Mouse (Mus musculus) forebrain, embryonic 12.5 days (tissue): ENCODE results near the gene 1700020D05Rik. TPM values are rescaled to one million over a fixed set of nuclear protein-coding genes. Genes with fewer than 3 reads are reported as not detected.
A peak's percentile ranks its signal among the peaks of the same experiment; 100 is the strongest.

Source experiments
- ATAC-seq: fragments of 200-750 bp; cut with Nextera tagmentation; 2 replicates; pipeline ENCODE4 v1.8.0; 2017; ENCODE audit warnings: moderate TSS enrichment; ENCODE audit not compliant: low FRiP score
- H3K27ac ChIP-seq: fragments of 300-500 bp; sonication (generic); 2 replicates; pipeline ENCODE4 v1.5.1; 2016; ENCODE audit warnings: mild to moderate bottlenecking
- H3K27me3 ChIP-seq: fragments of 300-500 bp; sonication (generic); 2 replicates; pipeline ENCODE4 v1.6.1; 2016; ENCODE audit warnings: mild to moderate bottlenecking
- H3K36me3 ChIP-seq: fragments of 300-500 bp; sonication (generic); replicated peaks from 2 replicates; pipeline ENCODE4 v1.6.1; 2016; ENCODE audit warnings: mild to moderate bottlenecking
- H3K4me1 ChIP-seq: fragments of 300-500 bp; sonication (generic); 2 replicates; pipeline ENCODE4 v1.6.1; 2016
- H3K4me2 ChIP-seq: fragments of 300-500 bp; sonication (generic); 2 replicates; pipeline ENCODE4 v1.6.1; 2016; ENCODE audit warnings: mild to moderate bottlenecking, moderate library complexity
- H3K4me3 ChIP-seq: fragments of 300-500 bp; sonication (generic); replicated peaks from 2 replicates; pipeline ENCODE4 v1.5.1; 2016; ENCODE audit warnings: mild to moderate bottlenecking
- H3K9ac ChIP-seq: fragments of 300-500 bp; sonication (generic); 2 replicates; pipeline ENCODE4 v1.6.1; 2016; ENCODE audit warnings: mild to moderate bottlenecking
- H3K9me3 ChIP-seq: fragments of 300-500 bp; sonication (generic); 2 replicates; pipeline ENCODE4 v1.6.1; 2016
- WGBS: fragments of 180-500 bp; shearing (Covaris S2); methylation state at CpG from one replicate; pipeline ENCODE4 v1.1.7; 2016; 5-methylcytosine and 5-hydroxymethylcytosine counted together
- polyA plus RNA-seq: library from polyadenylated mRNA; unstranded; fragments of >200 nt; fragmentation: Nextera tagmentation; extraction: Ambion mirVana; gene quantifications from 2 replicates; pipeline ENCODE4 v1.2.1, GENCODE M21; 2016

Gene 1700020D05Rik
- polyA plus RNA-seq, 1 experiment from 2014 or later = 0.26 TPM

DNA sequence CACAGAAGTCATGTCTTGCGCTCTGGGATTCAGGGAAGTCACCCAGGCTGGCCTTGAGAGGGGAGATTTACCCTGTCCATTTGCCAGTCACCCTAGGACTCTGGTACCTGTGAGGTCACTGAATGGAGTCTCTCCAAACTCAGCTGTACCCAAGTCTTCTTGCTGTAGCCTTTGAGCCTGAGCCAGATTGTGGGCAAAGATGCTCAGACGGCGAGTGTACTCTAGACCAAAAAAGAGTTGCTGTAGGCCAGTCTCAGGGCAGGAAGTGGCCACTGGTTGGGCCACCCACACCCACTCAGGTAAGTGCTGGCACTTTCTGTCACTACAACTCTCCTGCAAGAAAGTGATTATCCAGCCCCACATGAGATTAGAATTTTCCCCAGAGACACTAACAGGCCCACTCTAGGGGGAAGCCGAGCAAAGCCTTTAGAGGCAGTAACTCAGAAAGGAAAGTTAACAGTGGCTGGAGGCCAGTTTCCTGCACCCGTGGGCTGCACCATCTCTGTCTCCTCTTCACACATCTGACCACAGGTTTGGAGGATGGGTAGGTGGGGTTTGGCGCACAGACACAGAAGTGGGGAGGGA is 36.6 kb downstream of the 1700020D05Rik start:
- no peaks in the 10 kb centered on the region for H3K9me3 ChIP-seq
- peaks cover 49% of the 10 kb centered on the region for H3K36me3 ChIP-seq
- no peak overlapping the region for H3K27ac ChIP-seq
- no peak overlapping the region for H3K9ac ChIP-seq
- no peak for ATAC-seq
- H3K4me3 ChIP-seq = no peak overlapping the region
- H3K4me1 ChIP-seq = peaks cover 21% of the 10 kb centered on the region
- H3K4me2 ChIP-seq = no peak overlapping the region
- H3K27me3 ChIP-seq = no peaks in the 10 kb centered on the region
- WGBS = 91% methylated on average over 6 of the region's 6 CpGs

DNA sequence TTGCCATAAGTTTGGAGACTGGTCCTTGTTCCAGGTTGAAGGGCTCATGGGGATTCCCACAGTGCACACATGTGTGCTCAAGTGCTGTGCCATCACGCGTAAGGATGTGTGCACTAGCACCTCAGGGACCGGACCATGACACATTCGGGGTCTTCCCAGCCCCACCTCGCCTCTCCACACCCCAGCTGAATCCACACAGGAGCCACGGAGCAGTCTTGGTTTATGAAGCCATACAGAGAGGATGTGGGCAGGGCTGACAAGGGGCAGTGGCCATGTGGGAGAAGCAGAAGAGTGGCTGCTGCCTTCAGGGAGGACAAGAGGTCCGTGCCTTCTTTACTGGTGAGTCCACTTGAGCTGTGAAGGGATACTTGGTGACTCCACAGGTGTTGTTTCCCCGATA is 38.5 kb downstream of the 1700020D05Rik start:
- no peaks in the 10 kb centered on the region for H3K27me3 ChIP-seq
- H3K4me3 ChIP-seq = no peak overlapping the region
- 94% methylated on average over 8 of the region's 8 CpGs for WGBS
- H3K4me2 ChIP-seq = 0 out of 2 replicates have a peak overlapping the region, but pooled peaks have one; percentile 40
- peaks cover 30% of the 10 kb centered on the region for H3K4me1 ChIP-seq
- no peak overlapping the region for H3K27ac ChIP-seq
- no peak overlapping the region for H3K9ac ChIP-seq
- H3K9me3 ChIP-seq = no peaks in the 10 kb centered on the region
- H3K36me3 ChIP-seq = peaks cover 52% of the 10 kb centered on the region
- ATAC-seq = no peak

DNA sequence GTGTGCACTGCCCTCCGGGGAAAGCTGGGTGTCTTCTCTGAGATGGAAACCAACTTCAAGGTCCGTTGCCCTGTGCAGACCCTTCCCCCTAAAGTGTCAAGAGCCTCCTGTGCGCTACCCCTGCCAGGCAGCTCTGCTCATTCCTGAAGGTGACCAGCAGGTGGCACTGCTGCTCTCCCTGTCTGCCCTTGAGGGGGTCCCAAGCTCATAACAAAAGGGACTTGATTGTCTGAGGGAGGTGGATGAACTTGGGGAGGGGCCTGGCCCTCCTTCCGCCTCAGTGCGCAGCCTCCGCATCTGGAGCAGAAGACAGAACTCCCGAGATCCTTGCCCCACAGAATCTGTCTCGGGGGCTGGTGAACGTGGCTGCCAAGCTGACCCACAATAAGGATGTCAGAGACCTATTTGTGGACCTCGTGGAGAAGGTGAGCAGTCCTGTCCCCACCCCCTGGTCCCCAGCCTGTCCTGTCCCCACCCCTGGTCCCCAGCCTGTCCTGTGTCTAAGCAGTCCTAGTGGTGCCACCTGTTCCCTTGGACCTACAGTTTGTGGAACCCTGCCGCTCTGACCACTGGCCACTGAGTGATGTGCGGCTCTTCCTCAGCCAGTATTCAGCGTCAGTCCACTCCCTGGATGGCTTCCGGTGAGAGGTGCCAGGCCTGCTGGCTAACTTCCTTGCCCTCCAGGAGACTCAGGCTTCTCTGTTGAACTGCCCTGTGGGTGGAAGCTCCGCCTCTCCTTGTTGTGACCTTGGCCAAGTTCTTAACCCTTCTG is 39.6 kb downstream of the 1700020D05Rik start:
- H3K9ac ChIP-seq = peak overlapping the region; percentile 36
- peaks cover 33% of the 10 kb centered on the region for H3K4me1 ChIP-seq
- H3K4me2 ChIP-seq = peak overlapping the region; percentile 40
- H3K27me3 ChIP-seq = peaks cover 5% of the 10 kb centered on the region
- H3K27ac ChIP-seq = peak overlapping the region; percentile 5
- peaks cover 52% of the 10 kb centered on the region for H3K36me3 ChIP-seq
- H3K4me3 ChIP-seq = peak overlapping the region; percentile 28
- peak; percentile 59 for ATAC-seq
- H3K9me3 ChIP-seq = no peaks in the 10 kb centered on the region
- 44% methylated on average over 15 of the region's 15 CpGs for WGBS

DNA sequence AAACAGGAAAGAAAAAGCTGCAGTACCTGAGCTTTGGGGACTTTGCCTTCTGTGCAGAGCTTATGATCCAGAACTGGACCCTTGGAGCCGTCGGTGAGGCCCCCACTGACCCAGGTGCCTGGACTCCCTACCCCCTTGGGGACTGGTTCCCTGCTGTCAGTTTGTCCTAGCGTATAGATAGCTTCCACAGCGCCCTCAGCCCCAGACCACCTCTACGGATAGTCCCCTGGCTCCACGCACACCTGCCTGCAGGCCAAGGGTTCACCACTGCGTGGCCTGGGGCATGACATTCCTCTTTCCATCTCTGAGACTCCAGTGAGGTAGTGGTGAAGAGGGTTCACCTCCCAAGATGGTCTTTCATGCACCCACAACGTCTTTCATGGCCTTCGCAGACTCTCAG is 40.4 kb downstream of the 1700020D05Rik start:
- Histone ChIP-seq H3K9me3 (no peaks in the 10 kb centered on the region), H3K4me2 (no peak overlapping the region), H3K4me3 (no peak overlapping the region), H3K4me1 (peaks cover 33% of the 10 kb centered on the region), H3K27ac (no peak overlapping the region), H3K36me3 (peaks cover 52% of the 10 kb centered on the region), H3K9ac (no peak overlapping the region), H3K27me3 (peaks cover 12% of the 10 kb centered on the region)
- no peak for ATAC-seq
- WGBS = 91% methylated on average over 9 of the region's 9 CpGs

DNA sequence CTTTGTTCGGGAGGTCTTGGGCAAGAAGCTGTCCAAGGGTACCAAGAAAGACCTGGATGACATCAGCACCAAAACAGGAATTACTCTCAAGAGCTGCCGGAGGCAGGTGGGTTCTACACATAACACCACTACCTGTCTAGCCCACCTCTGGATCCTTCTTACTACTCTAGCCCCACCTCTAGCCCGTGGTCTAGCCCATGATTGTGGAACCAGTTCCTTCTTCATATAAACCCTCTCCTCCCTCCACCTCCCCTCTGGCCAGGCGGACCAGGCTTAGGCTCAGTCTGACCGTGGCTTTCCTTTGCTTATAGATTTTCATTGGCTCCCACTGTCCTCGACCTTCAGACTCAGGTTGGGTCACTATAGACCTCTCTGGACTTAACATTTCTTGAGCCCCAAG is 42.2 kb downstream of the 1700020D05Rik start:
- H3K9ac ChIP-seq = 0 out of 2 replicates have a peak overlapping the region, but pooled peaks have one; percentile 79
- peak overlapping the region; percentile 90 for H3K4me2 ChIP-seq
- ATAC-seq = no peak
- WGBS = 89% methylated on average over 6 of the region's 6 CpGs
- H3K4me3 ChIP-seq = peak overlapping the region; percentile 75
- H3K9me3 ChIP-seq = no peaks in the 10 kb centered on the region
- H3K27ac ChIP-seq = no peak overlapping the region
- peaks cover 35% of the 10 kb centered on the region for H3K36me3 ChIP-seq
- H3K27me3 ChIP-seq = peaks cover 14% of the 10 kb centered on the region
- H3K4me1 ChIP-seq = peaks cover 46% of the 10 kb centered on the region

DNA sequence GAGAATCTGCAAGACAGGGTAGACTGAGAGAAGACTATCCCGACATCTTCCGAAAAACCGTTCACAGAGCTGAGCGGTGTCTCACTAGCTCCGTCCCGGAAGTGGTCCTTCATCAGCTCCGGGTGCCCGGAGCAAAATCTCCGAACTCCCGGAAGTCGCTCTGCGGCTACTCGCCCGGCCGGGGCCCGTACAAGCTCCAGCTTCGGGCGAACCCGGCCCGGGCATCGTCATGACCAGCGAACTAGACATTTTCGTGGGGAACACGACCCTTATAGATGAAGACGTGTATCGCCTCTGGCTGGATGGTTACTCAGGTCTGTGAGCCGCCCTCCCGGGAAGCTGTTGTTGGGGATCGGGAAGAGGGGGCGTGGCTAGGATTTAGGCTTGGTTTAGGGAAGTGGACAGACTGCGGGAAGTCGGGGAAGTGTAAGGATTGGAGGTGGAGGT is 43.1 kb downstream of the 1700020D05Rik start, which contains the start of gene Fibp:
Gene Fibp (plus strand): TSS at position 151 of the 447 bp plus-strand sequence.
- Histone ChIP-seq H3K4me1 (peaks cover 55% of the 10 kb centered on the region), H3K27me3 (peaks cover 15% of the 10 kb centered on the region), H3K4me2 (peak within 1 kb of the TSS; percentile 90), H3K4me3 (peak within 1 kb of the TSS; percentile 75), H3K36me3 (peaks cover 25% of the 10 kb centered on the region), H3K27ac (peak within 1 kb of the TSS; percentile 71), H3K9me3 (no peaks in the 10 kb centered on the region), H3K9ac (peak within 1 kb of the TSS; percentile 79)
- ATAC-seq = peak; percentile 60
- under 1% methylated on average over 32 of the region's 32 CpGs for WGBS

DNA sequence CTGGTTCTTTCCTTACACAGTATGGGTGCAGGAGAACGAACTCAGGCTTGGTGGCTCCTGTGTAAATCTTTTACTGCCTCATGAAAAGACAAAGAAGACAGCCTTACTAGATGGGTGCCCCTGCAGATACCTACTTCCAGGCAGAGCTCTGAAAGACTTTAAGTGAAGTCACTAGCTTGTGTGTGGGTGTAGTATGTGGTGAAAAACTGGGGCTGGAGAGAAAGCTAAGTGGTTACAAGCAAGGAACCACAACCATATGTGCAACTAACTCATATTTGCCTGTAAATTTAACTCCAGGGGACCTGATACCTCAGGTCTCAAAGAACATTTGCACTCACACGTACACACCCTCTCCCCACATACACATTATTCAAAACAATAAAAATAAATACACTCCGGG is 43.7 kb downstream of the 1700020D05Rik start:
- H3K27ac ChIP-seq = no peak overlapping the region
- H3K4me3 ChIP-seq = peak overlapping the region; percentile 75
- 32% methylated on average over 3 of the region's 3 CpGs for WGBS
- ATAC-seq = no peak
- peak overlapping the region; percentile 79 for H3K9ac ChIP-seq
- H3K27me3 ChIP-seq = peaks cover 18% of the 10 kb centered on the region
- H3K4me2 ChIP-seq = peak overlapping the region; percentile 90
- peaks cover 61% of the 10 kb centered on the region for H3K4me1 ChIP-seq
- peaks cover 20% of the 10 kb centered on the region for H3K36me3 ChIP-seq
- no peaks in the 10 kb centered on the region for H3K9me3 ChIP-seq

DNA sequence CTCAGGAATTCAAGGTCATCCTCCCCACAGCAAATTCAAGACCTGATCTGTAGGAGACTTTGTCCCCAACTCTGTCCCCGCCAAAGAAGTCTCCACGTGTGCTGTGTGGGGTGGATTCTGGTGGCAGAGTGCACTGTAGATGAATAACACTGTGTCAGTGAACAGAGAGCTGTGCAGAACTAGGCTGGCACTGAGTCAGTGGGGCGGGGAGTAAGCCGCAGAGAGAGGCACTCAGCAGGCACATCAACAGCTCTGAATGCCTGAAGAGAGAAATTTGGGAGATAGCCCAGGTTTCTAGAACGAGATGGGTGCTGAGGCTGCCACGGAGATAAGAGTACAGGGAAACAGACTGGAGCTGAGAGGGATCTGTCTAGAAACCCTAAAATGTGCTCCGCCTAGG is 44.6 kb downstream of the 1700020D05Rik start:
- no peak for ATAC-seq
- peaks cover 54% of the 10 kb centered on the region for H3K4me1 ChIP-seq
- peaks cover 24% of the 10 kb centered on the region for H3K36me3 ChIP-seq
- H3K9ac ChIP-seq = no peak overlapping the region
- no peaks in the 10 kb centered on the region for H3K9me3 ChIP-seq
- peaks cover 18% of the 10 kb centered on the region for H3K27me3 ChIP-seq
- no peak overlapping the region for H3K27ac ChIP-seq
- H3K4me3 ChIP-seq = no peak overlapping the region
- H3K4me2 ChIP-seq = no peak overlapping the region
- WGBS = 67% methylated on average over 7 of the region's 7 CpGs

DNA sequence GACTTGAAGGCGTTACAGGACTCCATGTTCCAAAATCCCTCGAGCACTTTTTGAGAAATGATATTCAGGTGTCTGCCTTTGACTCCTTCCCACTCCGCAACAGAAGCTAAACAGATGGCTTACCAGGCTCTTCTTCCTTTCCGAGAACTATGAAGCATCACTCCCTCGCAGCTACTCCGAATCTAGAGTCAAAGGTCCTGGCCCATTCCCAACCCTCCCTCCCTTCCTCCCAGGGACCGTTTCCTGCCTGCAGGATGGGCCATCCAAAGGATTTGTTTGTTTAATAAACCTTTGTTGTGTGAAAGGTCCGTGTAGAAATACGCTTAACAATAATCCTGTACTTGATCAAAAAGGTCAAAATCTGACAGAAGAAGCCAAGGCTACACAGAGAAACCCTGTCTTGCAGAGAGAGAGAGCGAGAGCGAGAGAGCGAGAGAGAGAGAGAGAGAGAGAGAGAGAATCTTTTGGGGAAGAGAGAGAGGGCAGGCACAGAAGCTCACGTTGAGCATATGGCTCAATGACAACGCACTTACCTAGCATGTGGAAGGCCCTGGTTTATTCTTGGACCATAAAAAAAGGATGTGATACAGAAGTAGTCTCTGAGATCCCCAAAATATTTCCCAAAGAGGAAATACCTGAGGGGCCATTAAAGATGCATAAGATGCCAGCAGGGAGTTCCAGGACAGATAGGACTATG is 45.7 kb downstream of the 1700020D05Rik start, which contains the start of gene Ccdc85b:
Gene Ccdc85b (minus strand): TSS at position 149 of the 697 bp plus-strand sequence.
- H3K4me1 ChIP-seq = peaks cover 48% of the 10 kb centered on the region
- WGBS = 16% methylated on average over 14 of the region's 14 CpGs

DNA sequence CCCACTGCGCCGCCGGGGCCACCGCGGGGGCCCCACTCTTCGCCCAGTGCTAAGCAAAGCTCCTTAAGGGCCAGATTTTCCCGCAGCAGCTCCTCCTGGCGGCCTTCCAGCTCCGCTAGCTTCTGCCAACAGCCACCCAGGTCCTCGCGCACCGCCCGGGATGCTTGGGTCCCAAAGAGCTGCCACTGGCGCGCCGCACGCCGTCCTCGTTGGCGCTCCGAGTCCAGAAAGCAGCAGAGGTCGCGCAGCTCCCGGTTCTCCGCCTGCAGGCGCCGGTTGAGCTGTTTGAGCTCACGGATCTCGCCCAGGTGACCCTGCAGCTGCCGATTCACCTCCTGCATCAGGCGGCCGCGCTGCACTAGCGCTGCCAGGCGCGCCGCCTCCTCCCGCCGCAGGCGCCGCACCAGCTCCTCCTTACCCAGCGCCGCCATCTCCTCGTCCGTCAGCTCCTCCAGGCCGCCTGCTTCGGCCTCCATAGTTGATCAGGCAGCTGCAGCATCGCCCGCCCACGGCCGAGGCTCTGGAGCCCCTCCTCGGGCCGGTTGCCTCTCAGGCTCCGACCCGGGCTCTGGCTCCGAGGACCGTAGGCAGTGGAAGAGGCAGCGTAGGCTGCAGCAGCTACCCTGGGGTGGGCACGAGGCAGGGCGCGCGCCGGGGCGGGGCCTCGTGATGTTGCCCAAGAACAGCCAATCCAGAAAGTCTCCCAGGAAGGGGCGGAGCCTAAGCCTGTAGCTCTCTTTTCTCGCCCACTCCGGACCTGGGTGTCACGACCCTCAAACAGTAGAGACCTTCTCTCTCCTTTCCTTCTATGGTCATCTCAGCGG is 46.5 kb downstream of the 1700020D05Rik start:
- Histone ChIP-seq H3K4me2 (peak overlapping the region; percentile 100), H3K36me3 (peaks cover 14% of the 10 kb centered on the region), H3K9ac (peak overlapping the region; percentile 86), H3K9me3 (no peaks in the 10 kb centered on the region), H3K4me1 (peaks cover 48% of the 10 kb centered on the region), H3K27me3 (peaks cover 18% of the 10 kb centered on the region), H3K27ac (peak overlapping the region; percentile 94), H3K4me3 (peak overlapping the region; percentile 77)
- under 1% methylated on average over 70 of the region's 70 CpGs for WGBS
- ATAC-seq = peak; percentile 94

More for the DNA sequence above, 45.7 kb downstream of the 1700020D05Rik start, which contains the start of gene Ccdc85b:
- Histone ChIP-seq H3K27me3 (peaks cover 18% of the 10 kb centered on the region), H3K36me3 (peaks cover 21% of the 10 kb centered on the region), H3K27ac (peak within 1 kb of the TSS; percentile 94), H3K9ac (peak within 1 kb of the TSS; percentile 86), H3K4me2 (peak within 1 kb of the TSS; percentile 100), H3K4me3 (peak within 1 kb of the TSS; percentile 77), H3K9me3 (no peaks in the 10 kb centered on the region)
- ATAC-seq = no peak

DNA sequence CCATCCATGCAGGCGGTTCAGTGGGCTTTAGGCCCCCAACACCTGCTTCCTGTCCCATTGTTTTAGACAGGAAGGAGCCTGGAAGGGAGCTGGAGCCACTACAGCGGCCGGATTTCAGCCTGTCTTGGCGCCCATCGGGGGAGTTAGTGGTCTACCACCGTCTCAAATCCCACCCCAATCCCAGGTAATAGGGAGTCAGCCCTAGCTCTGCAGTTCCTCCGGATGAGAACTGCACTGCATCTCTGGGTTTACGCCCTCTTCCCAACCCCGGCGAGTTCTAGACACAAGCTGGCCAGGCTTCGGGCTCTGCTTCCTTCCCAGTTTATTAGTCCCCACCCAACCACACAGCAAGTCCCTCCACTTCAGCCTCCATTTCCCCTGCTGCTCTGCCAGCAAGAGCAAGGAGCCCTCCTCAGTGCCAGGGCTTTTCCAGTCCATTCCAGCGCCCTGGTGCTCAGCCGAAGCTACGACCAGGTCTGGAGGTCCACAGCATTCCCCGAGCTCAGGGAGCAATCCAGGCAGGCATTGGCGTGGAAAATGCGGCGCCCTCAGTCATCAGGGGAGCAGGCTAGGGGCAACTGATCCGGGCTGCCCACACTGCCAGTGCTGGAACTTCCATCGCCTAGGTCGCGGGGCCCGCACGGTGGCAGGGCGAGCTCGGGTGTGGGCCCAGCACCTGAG is 47.2 kb downstream of the 1700020D05Rik start:
- peak; percentile 43; the same call in 1 of the 2 replicates for ATAC-seq
- peak overlapping the region; percentile 86 for H3K9ac ChIP-seq
- peaks cover 24% of the 10 kb centered on the region for H3K27me3 ChIP-seq
- no peaks in the 10 kb centered on the region for H3K9me3 ChIP-seq
- peak overlapping the region; percentile 100 for H3K4me2 ChIP-seq
- H3K4me1 ChIP-seq = peaks cover 41% of the 10 kb centered on the region
- peak overlapping the region; percentile 94 for H3K27ac ChIP-seq
- WGBS = 5% methylated on average over 26 of the region's 26 CpGs
- peaks cover 11% of the 10 kb centered on the region; the same call in 1 of the 2 replicates for H3K36me3 ChIP-seq
- peak overlapping the region; percentile 77 for H3K4me3 ChIP-seq
